Mouse (Mus musculus) thymus, adult 2 months (tissue): ENCODE results near the gene Hspa2.

ENCODE experiments used
- CTCF ChIP-seq: fragments of 200-500 bp; IDR thresholded peaks from 2 replicates; pipeline ENCODE4 v1.5.1; 2012; ENCODE audit warnings: mild to moderate bottlenecking, control low read depth, low read length, moderate library complexity, borderline replicate concordance; ENCODE audit not compliant: control insufficient read depth, poor library complexity, insufficient read depth; ENCODE audit errors: extremely low read depth
- POLR2A ChIP-seq: fragments of 200-500 bp; IDR thresholded peaks from 2 replicates; pipeline ENCODE4 v1.6.1; 2012; ENCODE audit warnings: mild to moderate bottlenecking, low read length, control low read depth, moderate library complexity; ENCODE audit not compliant: control insufficient read depth, poor library complexity, insufficient read depth; ENCODE audit errors: extremely low read depth

GRCm38 (mm10) chr12:76417433-76417854 is 13.5 kb downstream of the Hspa2 start, which contains the start of gene Ppp1r36:
- TF ChIP-seq POLR2A (no peak), CTCF (no peak)
